Mouse (Mus musculus) stomach, embryonic 15.5 days (tissue): ENCODE results near the gene Hyls1. TPM values are rescaled to one million over a fixed set of nuclear protein-coding genes. Genes with fewer than 3 reads are reported as not detected.

Experiments
- ATAC-seq: fragments of 200-750 bp; cut with Nextera tagmentation; 2 replicates; pipeline ENCODE4 v1.8.0; 2017; ENCODE audit warnings: low read depth, moderate number of reproducible peaks, moderate TSS enrichment; ENCODE audit not compliant: insufficient read depth, low FRiP score
- H3K27ac ChIP-seq: fragments of 300-500 bp; sonication (generic); 2 replicates; pipeline ENCODE4 v1.5.1; 2015; ENCODE audit warnings: mild to moderate bottlenecking, inconsistent platforms
- H3K27me3 ChIP-seq: fragments of 300-500 bp; sonication (generic); replicated peaks from 2 replicates; pipeline ENCODE4 v1.6.1; 2015; ENCODE audit warnings: inconsistent platforms
- H3K36me3 ChIP-seq: fragments of 300-500 bp; sonication (generic); 2 replicates; pipeline ENCODE4 v1.6.1; 2015; ENCODE audit warnings: inconsistent platforms
- H3K4me1 ChIP-seq: fragments of 300-500 bp; sonication (generic); 2 replicates; pipeline ENCODE4 v1.6.1; 2015; ENCODE audit warnings: inconsistent platforms
- H3K4me2 ChIP-seq: fragments of 300-500 bp; sonication (generic); 2 replicates; pipeline ENCODE4 v1.6.1; 2015; ENCODE audit warnings: mild to moderate bottlenecking, inconsistent platforms
- H3K4me3 ChIP-seq: fragments of 300-500 bp; sonication (generic); replicated peaks from 2 replicates; pipeline ENCODE4 v1.5.1; 2015; ENCODE audit warnings: inconsistent platforms
- H3K9ac ChIP-seq: fragments of 300-500 bp; sonication (generic); 2 replicates; pipeline ENCODE4 v1.6.1; 2015; ENCODE audit warnings: inconsistent platforms
- H3K9me3 ChIP-seq: fragments of 300-500 bp; sonication (generic); 2 replicates; pipeline ENCODE4 v1.6.1; 2016; ENCODE audit warnings: inconsistent platforms
- WGBS: fragments of 180-500 bp; shearing (Covaris S2); methylation state at CpG from one replicate; pipeline ENCODE4 v1.1.7; 2015; 5-methylcytosine and 5-hydroxymethylcytosine counted together
- polyA plus RNA-seq: library from polyadenylated mRNA; unstranded; fragments of >200 nt; fragmentation: Nextera tagmentation; extraction: Ambion mirVana; gene quantifications from 2 replicates; pipeline ENCODE4 v1.2.1, GENCODE M21; 2015

Gene Hyls1
- polyA plus RNA-seq, 1 experiment from 2014 or later, result 12.2 TPM

DNA sequence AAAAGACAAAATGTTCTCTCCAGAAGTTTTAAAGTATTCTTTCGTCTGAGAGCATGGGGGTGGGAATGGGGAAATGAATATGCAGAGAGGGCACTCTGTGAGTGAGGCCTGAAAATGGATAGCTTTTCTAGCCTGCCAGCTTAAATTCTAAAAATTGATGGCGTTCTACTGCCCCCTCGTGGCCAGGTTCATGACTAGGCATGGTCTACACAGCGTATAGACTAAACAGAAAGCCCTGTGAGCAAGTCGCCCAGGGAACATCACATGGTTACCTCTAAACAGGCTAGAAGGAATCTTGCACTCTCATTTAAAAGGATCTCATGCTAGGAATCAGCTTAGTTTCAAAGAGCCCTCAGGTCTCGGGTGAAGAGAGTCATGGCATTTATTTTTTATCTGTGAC, 28.7 kb downstream of the Hyls1 start:
- H3K4me2 ChIP-seq, result no peak overlapping the region
- no peaks in the 10 kb centered on the region for H3K36me3 ChIP-seq
- no peaks in the 10 kb centered on the region for H3K4me1 ChIP-seq
- ATAC-seq, result peak; percentile 56; the same call in 1 of the 2 replicates
- H3K9me3 ChIP-seq, result no peaks in the 10 kb centered on the region
- WGBS, result 8% methylated on average over 6 of the region's 6 CpGs
- H3K9ac ChIP-seq, result no peak overlapping the region
- H3K27ac ChIP-seq, result no peak overlapping the region
- H3K27me3 ChIP-seq, result no peaks in the 10 kb centered on the region
- no peak overlapping the region for H3K4me3 ChIP-seq

DNA sequence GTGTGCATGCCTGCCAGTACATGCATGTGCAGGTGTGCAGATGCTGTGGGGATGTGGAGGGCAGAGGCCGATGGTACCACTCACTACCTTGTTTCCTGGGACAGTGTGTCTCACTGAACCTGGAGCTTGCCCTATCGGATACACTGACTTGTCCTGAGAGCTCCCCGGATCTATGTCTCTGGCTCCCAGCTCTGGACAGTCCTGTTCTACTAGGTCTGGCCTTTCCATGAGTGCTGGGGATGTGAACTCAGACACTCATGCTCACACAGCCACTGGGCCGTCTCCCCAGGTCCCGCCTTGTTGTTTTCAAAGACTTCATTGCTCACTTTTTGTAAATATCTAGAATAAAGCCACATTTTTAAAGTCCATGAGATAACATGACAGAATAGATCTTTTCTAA, 29.2 kb downstream of the Hyls1 start:
- no peak overlapping the region for H3K4me3 ChIP-seq
- no peaks in the 10 kb centered on the region for H3K4me1 ChIP-seq
- H3K9ac ChIP-seq, result no peak overlapping the region
- no peak for ATAC-seq
- no peaks in the 10 kb centered on the region for H3K9me3 ChIP-seq
- H3K27me3 ChIP-seq, result no peaks in the 10 kb centered on the region
- no peak overlapping the region for H3K27ac ChIP-seq
- WGBS, result 80% methylated on average over 5 of the region's 5 CpGs
- no peak overlapping the region for H3K4me2 ChIP-seq
- no peaks in the 10 kb centered on the region for H3K36me3 ChIP-seq

DNA sequence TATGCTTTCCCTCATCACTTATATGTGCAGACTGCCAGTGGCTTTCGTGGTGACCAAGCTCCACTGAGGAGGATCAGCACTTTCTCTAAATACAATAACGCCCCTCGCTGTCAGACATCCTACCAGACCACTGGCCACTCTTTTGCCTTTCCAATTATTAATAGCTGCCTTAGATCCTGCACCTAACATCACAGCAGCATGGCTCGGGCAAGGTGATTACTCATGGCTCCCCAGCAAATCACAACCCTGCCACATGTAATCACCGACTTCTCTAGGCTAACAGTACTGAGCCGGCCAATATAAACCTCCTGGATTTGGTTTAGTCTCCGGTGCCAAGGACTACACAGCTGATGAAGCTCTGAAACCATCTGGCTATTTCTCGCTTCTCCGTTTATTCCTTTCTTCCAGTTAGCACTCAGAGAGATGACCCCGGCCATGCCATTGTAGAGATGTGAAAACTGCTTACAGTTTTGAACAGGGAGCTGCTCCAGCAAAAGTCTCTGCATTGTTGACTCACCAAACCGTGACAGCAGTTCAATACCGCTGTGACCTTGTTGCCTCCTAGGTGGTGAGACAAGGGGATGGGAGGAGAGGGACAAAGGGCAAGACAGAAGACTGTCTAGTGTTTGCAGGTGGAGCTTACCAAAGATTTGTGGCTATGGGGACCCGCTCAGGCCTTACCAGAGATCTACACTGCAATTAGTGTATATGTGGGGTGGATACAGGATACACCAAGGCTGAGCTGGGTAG, 31.0 kb downstream of the Hyls1 start:
- Histone ChIP-seq H3K9ac (no peak overlapping the region), H3K4me3 (no peak overlapping the region), H3K36me3 (no peaks in the 10 kb centered on the region), H3K27ac (no peak overlapping the region), H3K4me2 (no peak overlapping the region), H3K27me3 (no peaks in the 10 kb centered on the region), H3K4me1 (0 out of 2 replicates have a peak, but pooled peaks cover 2% of the 10 kb centered on the region), H3K9me3 (no peaks in the 10 kb centered on the region)
- WGBS, result 62% methylated on average over 13 of the region's 13 CpGs
- ATAC-seq, result no peak

DNA sequence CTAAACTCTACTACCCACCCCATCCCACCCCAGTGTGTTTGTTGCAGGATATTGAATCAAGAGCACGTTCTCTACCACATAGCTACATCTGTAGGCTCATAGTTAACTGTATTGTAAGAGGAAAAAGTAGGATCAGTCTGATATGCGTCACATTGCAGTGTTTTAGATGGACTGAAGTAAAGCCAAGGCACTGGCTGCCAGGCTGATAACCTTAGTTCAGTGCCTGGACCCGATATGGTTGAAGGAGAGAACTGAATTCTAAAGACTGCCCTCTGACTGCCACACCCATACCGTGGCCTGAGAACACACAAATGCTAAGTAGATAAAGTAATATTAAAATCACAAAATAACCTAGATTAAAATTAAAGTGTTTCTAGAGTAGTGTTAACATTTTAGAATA, 34.3 kb downstream of the Hyls1 start:
- Histone ChIP-seq H3K4me1 (0 out of 2 replicates have a peak, but pooled peaks cover 2% of the 10 kb centered on the region), H3K36me3 (no peaks in the 10 kb centered on the region), H3K27ac (no peak overlapping the region), H3K4me3 (no peak overlapping the region), H3K27me3 (no peaks in the 10 kb centered on the region), H3K4me2 (no peak overlapping the region), H3K9me3 (no peaks in the 10 kb centered on the region), H3K9ac (no peak overlapping the region)
- ATAC-seq, result no peak
- 74% methylated on average over 4 of the region's 4 CpGs for WGBS

DNA sequence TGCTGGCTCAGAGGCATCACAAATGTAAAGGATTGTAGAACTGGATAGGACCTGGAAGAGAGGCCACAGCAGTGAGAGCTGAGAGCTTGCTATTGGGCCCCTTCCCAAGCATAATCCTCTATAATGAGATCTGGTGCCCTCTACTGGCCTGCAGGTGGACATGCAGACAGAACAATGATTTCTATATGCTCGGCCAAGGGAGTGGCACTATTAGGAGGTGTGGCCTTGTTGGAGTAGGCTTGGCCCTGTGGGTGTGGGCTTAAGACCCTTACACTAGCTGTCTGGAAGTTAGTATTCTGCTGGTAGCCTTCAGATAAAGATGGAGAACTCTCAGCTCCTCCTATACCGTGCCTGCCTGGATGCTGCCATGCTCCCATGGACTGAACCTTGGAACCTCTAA, 35.1 kb downstream of the Hyls1 start:
- 13% methylated on average over 2 of the region's 2 CpGs for WGBS
- H3K27me3 ChIP-seq, result no peaks in the 10 kb centered on the region
- H3K27ac ChIP-seq, result no peak overlapping the region
- no peak overlapping the region for H3K9ac ChIP-seq
- H3K36me3 ChIP-seq, result no peaks in the 10 kb centered on the region
- H3K4me2 ChIP-seq, result no peak overlapping the region
- no peak overlapping the region for H3K4me3 ChIP-seq
- 0 out of 2 replicates have a peak, but pooled peaks cover 2% of the 10 kb centered on the region for H3K4me1 ChIP-seq
- peak; percentile 75 for ATAC-seq
- H3K9me3 ChIP-seq, result no peaks in the 10 kb centered on the region

DNA sequence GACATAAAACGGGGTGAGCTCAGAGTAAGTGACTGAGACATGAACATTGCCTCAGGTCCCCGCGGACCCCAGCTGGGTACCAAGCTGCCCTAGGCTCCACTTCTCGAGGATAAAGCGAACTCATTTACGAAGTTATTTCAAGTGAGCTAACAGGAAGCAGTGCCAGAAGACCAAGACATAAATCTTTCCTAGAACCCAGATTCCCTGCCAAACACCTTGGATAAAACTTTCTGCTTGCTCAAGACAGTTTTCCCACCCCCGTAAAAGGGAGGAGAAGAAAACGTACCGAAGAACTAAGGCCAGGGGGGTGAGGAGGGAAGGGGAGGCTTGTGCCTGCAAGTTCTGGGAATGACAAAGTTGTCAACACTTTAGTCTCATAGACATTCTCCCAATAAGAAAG, 36.9 kb downstream of the Hyls1 start:
- H3K27me3 ChIP-seq, result no peaks in the 10 kb centered on the region
- ATAC-seq, result no peak
- 49% methylated on average over 9 of the region's 9 CpGs for WGBS
- H3K4me2 ChIP-seq, result no peak overlapping the region
- H3K27ac ChIP-seq, result no peak overlapping the region
- 0 out of 2 replicates have a peak, but pooled peaks cover 2% of the 10 kb centered on the region for H3K4me1 ChIP-seq
- H3K9me3 ChIP-seq, result no peaks in the 10 kb centered on the region
- no peak overlapping the region for H3K4me3 ChIP-seq
- no peaks in the 10 kb centered on the region for H3K36me3 ChIP-seq
- no peak overlapping the region for H3K9ac ChIP-seq

DNA sequence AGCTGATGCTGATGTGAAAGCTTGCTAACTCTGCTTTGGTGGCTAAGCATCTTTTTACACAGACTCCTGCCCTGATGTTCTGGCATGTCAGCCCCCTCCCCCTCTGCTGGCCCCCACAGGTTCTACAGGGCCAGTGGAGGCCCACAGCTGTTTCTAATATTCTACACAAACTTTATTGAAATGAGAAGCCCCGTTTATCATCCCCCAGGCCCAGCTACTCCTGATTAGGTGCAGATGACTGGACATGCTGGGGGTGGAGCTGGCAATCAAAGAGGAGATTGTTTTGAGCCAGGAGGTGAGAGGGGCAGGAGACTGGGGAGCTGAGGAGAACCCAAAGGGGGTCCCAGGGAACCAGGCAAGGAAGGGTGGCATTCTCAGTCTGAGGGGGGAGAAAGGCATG, 40.4 kb downstream of the Hyls1 start:
- Histone ChIP-seq H3K9ac (no peak overlapping the region), H3K27me3 (no peaks in the 10 kb centered on the region), H3K36me3 (no peaks in the 10 kb centered on the region), H3K4me2 (no peak overlapping the region), H3K9me3 (no peaks in the 10 kb centered on the region), H3K27ac (no peak overlapping the region; the same call in 1 of the 2 replicates), H3K4me1 (no peaks in the 10 kb centered on the region), H3K4me3 (no peak overlapping the region)
- 19% methylated on average over 1 of the region's 1 CpGs for WGBS
- no peak for ATAC-seq

DNA sequence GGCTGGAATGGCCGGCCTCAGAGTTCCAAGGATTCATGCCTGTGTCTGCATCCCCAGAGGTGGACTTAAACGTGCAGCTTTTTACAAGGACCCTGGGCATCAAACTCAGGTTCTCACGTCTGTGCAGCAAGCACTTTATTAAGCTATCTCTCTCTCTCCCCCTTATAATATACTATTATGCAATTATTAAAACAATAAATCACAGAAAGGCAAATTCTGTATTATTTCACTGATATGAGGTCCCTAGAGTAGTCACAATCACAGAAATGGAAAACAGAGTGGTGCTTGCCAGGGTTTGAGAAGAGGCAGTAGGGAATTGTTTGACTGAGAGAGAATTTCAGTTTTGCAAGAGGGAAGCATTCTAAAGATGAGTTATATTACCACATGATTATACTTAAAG, 41.1 kb downstream of the Hyls1 start:
- Histone ChIP-seq H3K9ac (no peak overlapping the region), H3K36me3 (no peaks in the 10 kb centered on the region), H3K27ac (no peak overlapping the region), H3K4me1 (0 out of 2 replicates have a peak, but pooled peaks cover 4% of the 10 kb centered on the region), H3K4me3 (no peak overlapping the region), H3K9me3 (no peaks in the 10 kb centered on the region), H3K4me2 (no peak overlapping the region), H3K27me3 (no peaks in the 10 kb centered on the region)
- WGBS, result 53% methylated on average over 3 of the region's 3 CpGs
- ATAC-seq, result no peak

DNA sequence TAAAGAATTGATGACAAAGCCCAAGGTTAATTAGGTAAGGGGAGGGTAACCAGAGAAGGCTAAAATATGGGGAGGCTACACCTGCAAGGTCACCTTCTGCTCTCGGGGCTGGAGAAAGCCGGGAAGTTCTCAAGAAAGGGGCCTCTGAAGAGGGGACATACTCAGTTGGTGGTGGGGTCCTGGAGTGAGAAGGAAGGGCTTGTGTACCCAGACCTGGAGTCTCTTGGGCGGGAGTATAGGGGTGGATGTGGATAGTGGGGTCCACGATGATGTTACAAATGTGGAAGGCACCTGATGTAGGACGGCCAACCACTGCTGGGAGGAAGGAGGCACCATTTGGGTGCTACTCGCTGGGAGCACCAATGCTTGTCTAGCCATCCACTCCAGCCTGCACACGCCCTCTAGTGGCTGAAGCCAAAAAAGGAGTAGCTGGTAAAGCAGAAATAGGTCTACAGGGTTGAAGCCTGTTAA, 46.2 kb downstream of the Hyls1 start:
- Histone ChIP-seq H3K4me2 (0 out of 2 replicates have a peak overlapping the region, but pooled peaks have one; percentile 23), H3K27ac (peak overlapping the region; percentile 67; the same call in 1 of the 2 replicates), H3K36me3 (no peaks in the 10 kb centered on the region), H3K9me3 (no peaks in the 10 kb centered on the region), H3K27me3 (no peaks in the 10 kb centered on the region), H3K4me1 (peaks cover 15% of the 10 kb centered on the region), H3K4me3 (no peak overlapping the region), H3K9ac (no peak overlapping the region)
- 15% methylated on average over 7 of the region's 7 CpGs for WGBS
- peak; percentile 77; the same call in 1 of the 2 replicates for ATAC-seq

DNA sequence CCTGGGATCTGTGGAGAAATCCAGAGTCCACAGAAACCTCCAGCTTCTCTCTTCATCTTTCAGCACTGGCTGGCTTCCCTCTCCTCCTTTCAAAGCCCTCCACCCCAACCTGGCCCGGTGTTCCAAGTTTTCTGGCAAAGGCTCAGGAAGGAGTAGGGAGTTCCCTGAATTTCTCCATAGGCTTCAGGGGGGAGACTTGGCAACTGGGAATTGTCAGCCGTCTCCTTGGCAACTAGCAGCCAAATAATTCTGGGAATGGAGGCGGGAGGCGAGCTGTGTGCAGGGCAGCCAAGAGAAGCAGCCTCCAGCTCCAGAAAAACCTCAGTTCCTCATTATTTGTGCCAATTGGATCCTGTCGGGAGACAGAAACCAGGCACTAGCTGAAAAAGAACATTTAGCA, 46.7 kb downstream of the Hyls1 start:
- WGBS, result 39% methylated on average over 5 of the region's 5 CpGs
- ATAC-seq, result peak; percentile 78
- Histone ChIP-seq H3K4me1 (peaks cover 15% of the 10 kb centered on the region), H3K36me3 (no peaks in the 10 kb centered on the region), H3K9me3 (no peaks in the 10 kb centered on the region), H3K27ac (peak overlapping the region; percentile 67; the same call in 1 of the 2 replicates), H3K27me3 (no peaks in the 10 kb centered on the region), H3K4me3 (no peak overlapping the region), H3K4me2 (0 out of 2 replicates have a peak overlapping the region, but pooled peaks have one; percentile 23), H3K9ac (no peak overlapping the region)

DNA sequence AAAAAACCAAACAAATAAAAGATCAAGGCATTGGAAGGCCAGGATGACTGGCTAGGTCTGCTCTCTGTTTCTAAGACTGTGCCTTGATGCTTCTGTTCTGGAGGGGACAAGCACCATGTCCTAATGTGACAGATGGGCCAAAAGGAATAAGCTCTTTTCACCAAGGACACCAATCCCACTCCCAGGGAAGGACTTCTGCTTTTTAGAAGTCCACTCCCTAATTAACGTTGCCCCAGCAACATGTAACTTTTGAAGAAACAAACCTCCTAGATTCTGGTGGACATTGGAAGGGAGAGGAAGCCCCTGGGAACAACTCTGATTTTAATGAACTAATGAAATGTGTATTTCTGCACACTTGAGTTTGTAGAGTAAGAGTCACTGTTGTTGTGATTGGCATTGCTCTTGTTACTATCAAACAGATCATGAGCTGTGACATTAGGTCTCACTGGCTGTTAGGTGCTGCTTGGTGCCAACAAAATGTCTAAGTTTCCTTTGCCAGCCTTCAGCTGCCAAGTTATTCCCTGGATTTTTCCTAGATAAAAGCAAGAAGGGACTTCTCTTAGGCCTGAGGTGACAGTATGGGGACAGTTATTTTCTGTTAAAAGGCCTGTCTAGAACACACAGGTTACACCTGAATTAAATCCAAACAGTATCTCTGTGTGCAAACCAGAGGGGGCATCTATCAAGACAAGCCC, 47.2 kb downstream of the Hyls1 start:
- peak; percentile 5; the same call in 1 of the 2 replicates for ATAC-seq
- no peaks in the 10 kb centered on the region for H3K36me3 ChIP-seq
- H3K27me3 ChIP-seq, result no peaks in the 10 kb centered on the region
- no peak overlapping the region for H3K9ac ChIP-seq
- no peaks in the 10 kb centered on the region for H3K9me3 ChIP-seq
- WGBS, result 73% methylated on average over 1 of the region's 1 CpGs
- H3K4me2 ChIP-seq, result no peak overlapping the region
- no peak overlapping the region for H3K4me3 ChIP-seq
- peaks cover 15% of the 10 kb centered on the region for H3K4me1 ChIP-seq
- H3K27ac ChIP-seq, result peak overlapping the region; percentile 14; the same call in 1 of the 2 replicates

DNA sequence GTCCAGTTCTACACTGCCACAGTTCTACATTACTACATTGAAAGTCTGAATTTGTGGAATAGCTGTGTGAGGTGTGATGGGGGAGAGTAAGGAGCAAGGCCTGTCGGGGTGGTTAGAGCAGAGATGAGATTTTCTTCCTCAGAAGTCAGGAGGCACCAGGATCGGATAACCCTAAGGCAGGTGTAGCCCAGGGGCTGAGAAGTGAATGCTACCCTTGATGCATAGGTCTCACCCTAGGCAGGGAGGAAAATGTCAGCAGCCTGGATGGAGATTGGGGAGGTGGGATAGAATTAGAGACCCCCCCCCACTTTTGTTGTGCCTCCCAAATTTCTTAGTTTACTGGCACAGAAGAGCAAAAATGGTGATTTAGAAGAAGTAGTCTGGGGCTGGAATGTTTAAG, 48.0 kb downstream of the Hyls1 start:
- H3K4me3 ChIP-seq, result no peak overlapping the region
- H3K4me2 ChIP-seq, result no peak overlapping the region
- peaks cover 15% of the 10 kb centered on the region for H3K4me1 ChIP-seq
- no peaks in the 10 kb centered on the region for H3K9me3 ChIP-seq
- no peaks in the 10 kb centered on the region for H3K36me3 ChIP-seq
- no peak for ATAC-seq
- WGBS, result 64% methylated on average over 2 of the region's 2 CpGs
- no peak overlapping the region for H3K9ac ChIP-seq
- no peak overlapping the region for H3K27ac ChIP-seq
- H3K27me3 ChIP-seq, result no peaks in the 10 kb centered on the region
